Mouse (Mus musculus) megakaryocyte, adult 5-6 weeks (primary cell): ENCODE results near the gene Zfp606. TPM values are rescaled to one million over a fixed set of nuclear protein-coding genes. Genes with fewer than 3 reads are reported as not detected.
A peak's percentile ranks its signal among the peaks of the same experiment; 100 is the strongest.

Experiments
- ATAC-seq: 2 replicates; pipeline ENCODE4 v1.8.0; 2016; ENCODE audit warnings: mild to moderate bottlenecking, inconsistent platforms; ENCODE audit not compliant: poor library complexity, severe bottlenecking
- total RNA-seq, 2 experiments: library from RNA; stranded (forward) in 1 of 2; stranded (reverse) in 1 of 2; fragments of 153-499, 151-499 nt in 1 of 2; fragments of 221-1000, 200-1000 nt in 1 of 2; gene quantifications; 2 replicates each; pipeline versions ENCODE4 v1.2.3 to v1.2.4; 2015 to 2017

The Zfp606 gene
- 5.1 and 5.9 TPM in 2 replicates for total RNA-seq (2015)
- 4.6 and 5.2 TPM in 2 replicates for total RNA-seq (2017)

- ATAC-seq, result peak; percentile 99
Measured at GRCm38 (mm10) chr7:12478158-12479008, at the start of gene Zfp606. TSS of gene Zfp606 (plus strand) at chr7:12478293.

DNA sequence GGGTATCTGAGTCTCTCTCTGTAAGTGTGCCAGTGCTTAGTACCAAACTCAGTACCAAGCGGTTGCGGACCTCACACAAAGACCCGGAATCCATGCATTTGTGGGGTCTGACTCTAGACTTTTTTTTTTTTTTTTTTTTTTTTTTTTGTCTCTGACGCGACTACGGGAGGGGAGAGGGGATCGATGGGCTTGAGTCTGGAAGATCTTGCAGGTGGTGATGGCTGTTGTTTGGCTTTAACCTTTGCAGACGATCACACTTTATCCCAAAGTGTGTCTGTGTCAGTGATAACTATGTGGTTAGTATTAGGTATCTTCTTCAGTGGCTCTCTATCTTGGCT, 885 bp downstream of the Zfp606 start:
- no peak for ATAC-seq

DNA sequence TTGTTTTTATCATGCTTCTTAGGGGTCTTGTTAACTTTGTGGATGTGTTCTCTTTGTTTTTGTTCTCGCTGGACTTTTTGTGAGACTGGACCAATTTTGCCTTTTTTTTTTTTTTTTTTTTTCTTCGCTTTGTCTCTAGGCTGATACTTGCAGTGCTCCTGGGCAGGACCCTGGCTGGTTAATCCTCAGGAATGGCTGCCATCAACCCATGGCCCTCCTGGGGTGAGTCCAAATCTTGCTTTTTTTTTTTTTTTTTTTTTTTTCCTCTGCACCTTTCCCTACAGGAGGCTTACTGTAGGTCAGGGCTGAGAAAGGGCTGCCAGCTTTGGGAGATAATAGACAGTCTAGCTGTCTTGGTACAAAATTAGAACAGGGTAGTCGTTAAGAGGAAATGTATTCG, 1.4 kb downstream of the Zfp606 start:
- no peak for ATAC-seq

GRCm38 (mm10) chr7:12483771-12484170, 5.7 kb downstream of the Zfp606 start:
- no peak for ATAC-seq

DNA sequence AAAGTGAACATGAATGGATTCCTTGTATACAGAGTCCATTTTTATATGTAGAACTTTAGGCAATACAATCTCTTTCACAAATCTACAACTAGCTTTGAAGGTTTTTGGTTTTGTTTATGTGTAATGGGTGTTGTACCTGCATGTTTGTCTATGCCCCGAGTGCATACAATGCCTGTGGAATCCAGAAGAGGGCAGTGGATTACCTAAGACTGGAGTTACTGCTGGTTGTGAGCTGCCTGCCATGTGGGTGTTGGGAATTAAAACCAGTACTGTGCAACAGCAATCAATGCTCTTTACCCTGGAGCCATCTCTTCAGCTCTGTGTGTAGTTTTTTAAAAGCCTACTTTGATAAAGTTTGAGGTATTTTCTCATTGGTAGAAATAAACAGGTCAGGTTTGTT, 7.9 kb downstream of the Zfp606 start:
- no peak for ATAC-seq

DNA sequence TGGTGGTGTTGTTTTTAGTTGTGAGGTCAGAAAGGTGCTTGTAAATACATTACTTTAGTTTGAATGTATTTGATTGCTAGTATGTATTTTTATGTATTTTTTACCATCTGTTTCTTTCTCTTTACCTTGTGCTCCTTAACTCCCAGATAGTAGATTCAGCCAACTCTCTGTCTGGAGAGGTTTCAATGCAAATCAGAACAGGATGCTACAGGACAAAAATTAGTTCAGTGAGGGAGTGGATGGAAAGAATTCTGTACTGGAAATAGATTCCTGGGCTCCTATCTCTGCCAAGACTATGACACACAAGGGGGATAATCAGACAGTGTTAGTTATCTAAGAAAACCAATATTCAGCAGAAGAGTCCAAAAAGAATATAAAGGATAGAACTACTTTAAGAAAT, 8.6 kb downstream of the Zfp606 start:
- no peak for ATAC-seq

DNA sequence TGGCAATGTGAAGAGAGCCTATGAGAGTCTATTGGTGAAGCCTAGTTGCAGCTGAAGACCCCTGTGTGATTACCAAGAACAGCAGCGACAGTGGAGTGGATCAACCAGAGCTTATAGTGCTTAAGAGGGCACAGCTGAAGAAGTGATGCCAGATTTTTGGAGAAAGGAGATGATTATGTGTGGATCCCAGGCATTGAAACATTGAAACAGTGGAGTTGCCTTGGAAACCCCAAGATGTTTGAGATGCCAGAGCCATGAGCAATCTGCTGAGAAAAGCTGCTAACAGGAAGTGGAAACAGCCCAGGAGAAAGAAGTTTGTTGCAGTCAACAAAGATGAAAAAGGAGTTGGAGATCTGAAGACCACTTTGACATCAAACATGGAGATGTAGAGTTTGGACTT, 32.8 kb downstream of the Zfp606 start:
- no peak for ATAC-seq

DNA sequence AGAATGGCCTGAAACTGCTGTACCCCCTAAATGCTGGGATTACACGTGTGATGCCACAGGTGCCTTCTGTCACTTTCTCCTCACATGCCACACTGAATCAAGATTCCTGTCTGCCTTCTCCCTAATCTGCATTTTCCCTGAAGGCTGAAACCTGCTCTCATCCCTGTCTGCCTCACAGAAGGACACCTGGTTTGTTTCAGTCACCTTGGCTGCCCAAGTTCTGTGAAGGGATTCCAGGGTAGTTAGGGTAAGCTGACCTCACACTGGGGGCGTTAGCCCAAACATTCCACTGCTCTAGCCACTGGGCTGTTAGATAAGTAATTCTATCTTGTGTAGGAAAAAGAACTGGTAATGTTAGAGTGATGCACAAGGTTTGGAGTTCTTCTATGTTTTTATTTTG, 34.1 kb downstream of the Zfp606 start, which contains the start of gene 2900092C05Rik:
Gene 2900092C05Rik, plus strand, starts transcription at position 301 of the 400 bp plus-strand sequence.
- ATAC-seq, result no peak

Other genes with a start within 250 kb of the Zfp606 start
- gene Vmn1r81, start 210.0 kb upstream of the Zfp606 start, total RNA-seq (2015), result not detected in 2 replicates
- gene Vmn1r81, start 210.0 kb upstream of the Zfp606 start, total RNA-seq (2017), result not detected in 2 replicates
- not detected in 2 replicates for gene Vmn1r82, start 177.9 kb upstream of the Zfp606 start, total RNA-seq (2015)
- not detected in 2 replicates for gene Vmn1r82, start 177.9 kb upstream of the Zfp606 start, total RNA-seq (2017)
- gene Vmn1r83, start 148.8 kb upstream of the Zfp606 start, total RNA-seq (2015), result not detected in 2 replicates
- gene Vmn1r83, start 148.8 kb upstream of the Zfp606 start, total RNA-seq (2017), result not detected in 2 replicates
- not detected in 2 replicates for gene Vmn1r84, start 109.0 kb upstream of the Zfp606 start, total RNA-seq (2015)
- not detected in 2 replicates for gene Vmn1r84, start 109.0 kb upstream of the Zfp606 start, total RNA-seq (2017)
- not detected in 2 replicates for gene Zfp551, start 55.5 kb upstream of the Zfp606 start, total RNA-seq (2015)
- gene Zfp551, start 55.5 kb upstream of the Zfp606 start, total RNA-seq (2017), result 0.07 and 0.41 TPM in 2 replicates
- gene 2900092C05Rik, start 34.2 kb downstream of the Zfp606 start, total RNA-seq (2015), result not detected in 2 replicates
- not detected in 2 replicates for gene 2900092C05Rik, start 34.2 kb downstream of the Zfp606 start, total RNA-seq (2017)
- gene Vmn2r53, start 130.5 kb downstream of the Zfp606 start, total RNA-seq (2015), result 0.04 TPM in 1 of 2 replicates, not detected in the other
- not detected in 2 replicates for gene Vmn2r53, start 130.5 kb downstream of the Zfp606 start, total RNA-seq (2017)
- not detected in 2 replicates for gene Vmn2r54, start 162.0 kb downstream of the Zfp606 start, total RNA-seq (2015)
- not detected in 2 replicates for gene Vmn2r54, start 162.0 kb downstream of the Zfp606 start, total RNA-seq (2017)
- not detected in 2 replicates for gene Vmn2r55, start 206.7 kb downstream of the Zfp606 start, total RNA-seq (2015)
- not detected in 2 replicates for gene Vmn2r55, start 206.7 kb downstream of the Zfp606 start, total RNA-seq (2017)